Mouse (Mus musculus) heart, embryonic 14.5 days (tissue): Measurements from ENCODE around the gene Ccdc163. TPM values are rescaled to one million over a fixed set of nuclear protein-coding genes. Genes with fewer than 3 reads are reported as not detected.

ENCODE experiments used
- ATAC-seq: fragments of 200-750 bp; cut with Nextera tagmentation; 2 replicates; pipeline ENCODE4 v1.8.0; 2017; ENCODE audit warnings: low read depth, moderate TSS enrichment; ENCODE audit not compliant: insufficient number of reproducible peaks, insufficient read depth, low FRiP score
- H3K27ac ChIP-seq, 2 experiments: fragments of 200-500 bp in 1 of 2; fragments of 300-500 bp in 1 of 2; sonication (generic) in 1 of 2; replicated peaks in 1 of 2; 2 replicates each; pipeline ENCODE4 v1.5.1; 2012 to 2014; ENCODE audit warnings: low read depth in 2 of 2, low read length in 2 of 2, control low read depth in 1 of 2, mild to moderate bottlenecking in 1 of 2, mixed read lengths in 1 of 2; ENCODE audit not compliant: control insufficient read depth in 1 of 2, insufficient read depth in 1 of 2
- H3K27me3 ChIP-seq: fragments of 300-500 bp; sonication (generic); 2 replicates; pipeline ENCODE4 v1.6.1; 2014; ENCODE audit warnings: mild to moderate bottlenecking, low read length, control low read depth; ENCODE audit not compliant: control insufficient read depth, insufficient read depth
- H3K36me3 ChIP-seq: fragments of 300-500 bp; sonication (generic); 2 replicates; pipeline ENCODE4 v1.6.1; 2014; ENCODE audit warnings: mild to moderate bottlenecking, control low read depth, low read length, mixed read lengths; ENCODE audit not compliant: control insufficient read depth, insufficient read depth
- H3K4me1 ChIP-seq, 2 experiments: fragments of 200-500 bp in 1 of 2; fragments of 300-500 bp in 1 of 2; sonication (generic) in 1 of 2; 2 replicates each; pipeline ENCODE4 v1.6.1; 2012 to 2014; ENCODE audit warnings: low read length in 2 of 2, control low read depth in 1 of 2, mixed read lengths in 1 of 2; ENCODE audit not compliant: control insufficient read depth in 2 of 2, insufficient read depth in 2 of 2
- H3K4me2 ChIP-seq: fragments of 300-500 bp; sonication (generic); 2 replicates; pipeline ENCODE4 v1.6.1; 2014; ENCODE audit warnings: mild to moderate bottlenecking, low read length
- H3K4me3 ChIP-seq, 2 experiments: fragments of 200-500 bp in 1 of 2; fragments of 300-500 bp in 1 of 2; sonication (generic) in 1 of 2; 2 replicates each; pipeline ENCODE4 v1.5.1; 2012 to 2014; ENCODE audit warnings: low read length in 2 of 2, mild to moderate bottlenecking in 2 of 2, control low read depth in 1 of 2, low read depth in 1 of 2, moderate library complexity in 1 of 2; ENCODE audit not compliant: control insufficient read depth in 1 of 2, insufficient read depth in 1 of 2
- H3K9ac ChIP-seq: fragments of 300-500 bp; sonication (generic); 2 replicates; pipeline ENCODE4 v1.6.1; 2014; ENCODE audit warnings: mild to moderate bottlenecking, low read length
- H3K9me3 ChIP-seq: fragments of 300-500 bp; sonication (generic); 2 replicates; pipeline ENCODE4 v1.6.1; 2016; ENCODE audit warnings: low read length, control low read depth; ENCODE audit not compliant: control insufficient read depth
- WGBS: fragments of 180-500 bp; shearing (Covaris S2); extraction: QIAGEN DNeasy Blood & Tissue Kit; methylation state at CpG from one replicate; pipeline ENCODE4 v1.1.7; 2014; 5-methylcytosine and 5-hydroxymethylcytosine counted together
- polyA plus RNA-seq: library from polyadenylated mRNA; unstranded; fragments of >200 nt; fragmentation: Nextera tagmentation; extraction: Ambion mirVana; gene quantifications from 2 replicates; pipeline ENCODE4 v1.2.1, GENCODE M21; 2014

Ccdc163 gene
- polyA plus RNA-seq, 1 experiment from 2014 or later, result 20.5 TPM

- WGBS, result under 1% methylated on average over 56 of the region's 56 CpGs
- ATAC-seq, result peak; percentile 95
- Histone ChIP-seq H3K4me1 (peaks cover 7 to 16% of the 10 kb centered on the region in 2 experiments), H3K36me3 (peaks cover 37% of the 10 kb centered on the region), H3K9me3 (no peaks in the 10 kb centered on the region), H3K27ac (peak within 1 kb of the TSS; percentile 95 to 97), H3K27me3 (no peaks in the 10 kb centered on the region), H3K4me3 (peak within 1 kb of the TSS; percentile 66 to 82), H3K9ac (peak within 1 kb of the TSS; percentile 87), H3K4me2 (peak within 1 kb of the TSS; percentile 86)
These were observed 22.8 kb upstream of the Ccdc163 start, which contains the start of gene Prdx1 for GRCm38 (mm10) chr4:116685402-116686061. TSS of gene Prdx1 (plus strand) at chr4:116685544.

DNA sequence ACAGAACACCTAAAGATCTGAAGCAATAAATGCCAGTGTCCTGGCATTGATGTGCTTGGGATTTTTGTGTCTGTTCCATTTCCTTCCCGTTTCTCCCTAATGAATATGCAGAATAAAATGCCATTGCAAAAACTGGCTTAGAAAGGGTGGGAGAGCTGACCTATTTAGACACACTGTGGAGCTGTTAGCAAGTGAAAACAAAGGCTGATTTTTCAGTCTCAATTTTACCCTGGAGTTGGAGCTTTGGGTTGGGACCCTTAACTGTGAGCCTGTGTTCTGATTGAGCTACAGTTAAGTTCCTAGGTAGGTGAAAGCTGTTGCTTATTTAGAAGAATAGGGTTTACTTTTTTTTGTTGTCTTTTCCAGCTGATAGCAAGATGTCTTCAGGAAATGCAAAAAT, 21.3 kb upstream of the Ccdc163 start:
- Histone ChIP-seq H3K36me3 (peaks cover 52% of the 10 kb centered on the region), H3K4me2 (peak overlapping the region; percentile 86), H3K9me3 (no peaks in the 10 kb centered on the region), H3K27ac (no peak overlapping the region), H3K9ac (peak overlapping the region; percentile 87), H3K4me3 (peak overlapping the region; percentile 66 to 82; a peak in 3 of 4 replicates), H3K4me1 (peaks cover 7 to 19% of the 10 kb centered on the region in 2 experiments), H3K27me3 (no peaks in the 10 kb centered on the region)
- WGBS, result 31% methylated on average over 1 of the region's 1 CpGs
- ATAC-seq, result no peak

- Histone ChIP-seq H3K27ac (no peak overlapping the region), H3K4me2 (no peak overlapping the region), H3K4me3 (no peak overlapping the region), H3K27me3 (no peaks in the 10 kb centered on the region), H3K9ac (no peak overlapping the region), H3K36me3 (peaks cover 75% of the 10 kb centered on the region), H3K4me1 (peaks cover 7 to 19% of the 10 kb centered on the region in 2 experiments), H3K9me3 (no peaks in the 10 kb centered on the region)
- 89% methylated on average over 4 of the region's 4 CpGs for WGBS
- no peak for ATAC-seq
These were observed 18.9 kb upstream of the Ccdc163 start for GRCm38 (mm10) chr4:116689309-116689876.

- peaks cover 0 to 5% of the 10 kb centered on the region in 2 experiments; a peak in 2 of 4 replicates for H3K4me1 ChIP-seq
- H3K27me3 ChIP-seq, result no peaks in the 10 kb centered on the region
- H3K9ac ChIP-seq, result no peak overlapping the region
- no peak overlapping the region for H3K4me2 ChIP-seq
- H3K27ac ChIP-seq, result no peak overlapping the region
- H3K4me3 ChIP-seq, result no peak overlapping the region
- WGBS, result 87% methylated on average over 2 of the region's 2 CpGs
- H3K9me3 ChIP-seq, result no peaks in the 10 kb centered on the region
- peaks cover 100% of the 10 kb centered on the region for H3K36me3 ChIP-seq
- ATAC-seq, result no peak
These were observed 16.2 kb upstream of the Ccdc163 start for GRCm38 (mm10) chr4:116692146-116692545.

DNA sequence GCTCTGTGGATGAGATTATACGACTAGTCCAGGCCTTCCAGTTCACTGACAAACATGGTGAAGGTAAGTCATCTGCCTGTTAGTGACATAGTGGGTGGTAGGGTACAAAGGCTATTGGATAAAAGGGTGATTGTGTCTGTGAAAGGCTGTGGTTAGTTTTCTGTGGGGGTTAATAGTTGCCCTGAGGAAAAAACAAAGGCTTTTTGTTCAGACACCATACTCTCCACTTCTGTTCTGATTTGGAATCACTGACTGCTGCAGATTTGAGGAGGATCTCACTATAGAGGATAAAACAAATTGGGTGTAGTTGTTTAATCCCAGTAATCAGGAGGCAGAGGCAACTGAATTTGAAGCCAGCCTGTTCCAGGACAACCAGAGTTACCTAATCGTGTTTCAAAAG, 14.5 kb upstream of the Ccdc163 start:
- Histone ChIP-seq H3K4me1 (peaks cover 2 to 6% of the 10 kb centered on the region in 2 experiments), H3K9me3 (no peaks in the 10 kb centered on the region), H3K27ac (no peak overlapping the region), H3K9ac (no peak overlapping the region), H3K36me3 (peaks cover 98% of the 10 kb centered on the region), H3K4me3 (no peak overlapping the region), H3K4me2 (no peak overlapping the region), H3K27me3 (no peaks in the 10 kb centered on the region)
- ATAC-seq, result no peak
- WGBS, result 80% methylated on average over 2 of the region's 2 CpGs

GRCm38 (mm10) chr4:116698693-116699342, 9.5 kb upstream of the Ccdc163 start:
- Histone ChIP-seq H3K4me3 (no peak overlapping the region), H3K4me1 (peaks cover 2 to 5% of the 10 kb centered on the region in 2 experiments), H3K9ac (no peak overlapping the region), H3K27ac (peak overlapping the region in 1 of 2 experiments; percentile 37; a peak in 1 of 4 replicates), H3K27me3 (no peaks in the 10 kb centered on the region), H3K36me3 (peaks cover 89% of the 10 kb centered on the region), H3K9me3 (no peaks in the 10 kb centered on the region), H3K4me2 (no peak overlapping the region)
- ATAC-seq, result no peak
- WGBS, result 16% methylated on average over 2 of the region's 2 CpGs

- WGBS, result 81% methylated on average over 1 of the region's 1 CpGs
- ATAC-seq, result no peak
- Histone ChIP-seq H3K4me2 (no peak overlapping the region), H3K9me3 (no peaks in the 10 kb centered on the region), H3K27ac (no peak overlapping the region), H3K27me3 (no peaks in the 10 kb centered on the region), H3K9ac (no peak overlapping the region), H3K4me1 (peaks cover 2 to 5% of the 10 kb centered on the region in 2 experiments), H3K4me3 (no peak overlapping the region), H3K36me3 (peaks cover 84% of the 10 kb centered on the region)
These were observed 7.3 kb upstream of the Ccdc163 start for GRCm38 (mm10) chr4:116700964-116701363.
